Mouse (Mus musculus): Measurements from ENCODE around the gene Skint11. TPM values are rescaled to one million over a fixed set of nuclear protein-coding genes. Genes with fewer than 3 reads are reported as not detected.
"Not testable (repeated sequence)": the region's sequence is repeated elsewhere in the genome, so short reads cannot be mapped to it uniquely, and the experiment has no call there.

Skint11 gene
- not detected for total RNA-seq (2022)

DNA sequence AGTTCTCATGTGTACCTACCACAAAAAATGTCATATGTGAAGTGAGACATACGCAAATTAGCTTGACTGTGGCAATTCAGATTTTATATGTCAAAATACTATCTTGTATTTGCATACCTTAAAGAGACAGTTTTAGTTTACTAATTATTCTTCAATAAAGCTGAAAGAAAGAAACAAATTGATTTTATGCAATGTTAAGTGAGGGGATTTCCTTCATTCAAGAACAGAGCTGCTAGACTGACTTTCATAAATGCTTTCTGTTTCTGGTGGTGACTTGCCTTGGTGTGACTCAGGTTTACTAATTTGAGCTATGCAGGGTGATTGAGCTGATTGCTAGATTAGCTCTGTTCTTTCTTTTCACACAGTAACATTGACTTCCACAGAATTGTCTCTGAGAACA, at the start of gene Skint11:
Skint11 (plus strand) TSS at position 301 of the 400 bp plus-strand sequence.
- no peak for DNase-seq (ENCODE audit: low spot score in 2 of 2)

DNA sequence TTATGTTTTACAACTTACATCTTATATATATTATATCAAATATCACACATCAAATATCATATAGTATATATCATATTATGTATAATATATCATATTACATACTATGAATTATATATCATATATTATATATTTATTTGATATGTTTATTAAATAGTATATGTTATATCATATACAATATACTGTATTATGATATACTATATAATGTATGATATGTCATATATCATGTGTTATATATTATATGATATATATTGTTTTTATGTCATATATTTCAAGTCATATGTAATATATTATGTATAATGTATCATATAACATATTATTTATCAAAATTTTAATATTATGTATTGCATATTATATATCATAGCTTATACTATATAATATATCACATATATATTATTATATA, 2.0 kb upstream of the Skint11 start:
- DNase-seq (ENCODE audit: low spot score in 2 of 2): no peak

DNA sequence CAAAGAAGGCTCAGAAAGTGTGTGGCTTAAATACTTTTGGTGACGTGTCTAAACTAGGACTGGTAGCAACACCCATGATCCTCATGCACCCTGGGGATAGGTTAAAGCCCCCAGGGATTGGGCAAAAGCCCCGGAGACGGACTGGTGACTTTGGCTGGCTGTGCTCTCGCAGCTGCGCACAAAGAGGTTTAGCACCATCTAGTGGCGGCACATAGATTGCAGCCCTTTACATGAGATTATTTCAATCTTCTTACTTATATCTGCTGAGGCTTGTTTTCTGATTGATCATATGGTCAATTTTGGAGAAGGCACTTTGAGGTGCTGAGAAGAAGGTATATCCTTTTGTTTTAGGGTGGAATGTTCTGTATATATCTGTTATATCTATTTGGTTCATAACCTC, 9.7 kb downstream of the Skint11 start:
- not testable (repeated sequence) for DNase-seq (ENCODE audit: low spot score in 2 of 2)

- DNase-seq (ENCODE audit: low spot score in 2 of 2): not testable (repeated sequence)
These were observed 93.7 kb downstream of the Skint11 start for GRCm38 (mm10) chr4:114256906-114257305.

Other genes with a start within 250 kb of the Skint11 start
- not detected for gene Skint5, start 163.9 kb upstream of the Skint11 start, total RNA-seq (2022)
- gene Trabd2b, start 243.3 kb downstream of the Skint11 start, total RNA-seq (2022): 1 to 10 TPM in 3 of 4 experiments, under 1 TPM in 1; 0.99 to 1.9 (median 1.2) TPM

All from gastrocnemius, adult 8-10 months (tissue).